Mouse (Mus musculus) neural tube, embryonic 13.5 days (tissue): Measurements from ENCODE around the gene Hnrnpul1. TPM values are rescaled to one million over a fixed set of nuclear protein-coding genes. Genes with fewer than 3 reads are reported as not detected.
A peak's percentile ranks its signal among the peaks of the same experiment; 100 is the strongest.

ENCODE experiments used
- ATAC-seq: fragments of 200-750 bp; cut with Nextera tagmentation; 2 replicates; pipeline ENCODE4 v1.8.0; 2017; ENCODE audit warnings: low read depth, mild to moderate bottlenecking, moderate TSS enrichment, moderate library complexity
- H3K27ac ChIP-seq: fragments of 300-500 bp; sonication (generic); replicated peaks from 2 replicates; pipeline ENCODE4 v1.5.1; 2015; ENCODE audit warnings: moderate library complexity, mild to moderate bottlenecking, inconsistent platforms
- H3K27me3 ChIP-seq: fragments of 300-500 bp; sonication (generic); 2 replicates; pipeline ENCODE4 v1.6.1; 2015; ENCODE audit warnings: mild to moderate bottlenecking, inconsistent platforms
- H3K36me3 ChIP-seq: fragments of 300-500 bp; sonication (generic); 2 replicates; pipeline ENCODE4 v1.6.1; 2015; ENCODE audit warnings: mild to moderate bottlenecking, inconsistent platforms
- H3K4me1 ChIP-seq: fragments of 300-500 bp; sonication (generic); replicated peaks from 2 replicates; pipeline ENCODE4 v1.6.1; 2015; ENCODE audit warnings: inconsistent platforms
- H3K4me2 ChIP-seq: fragments of 300-500 bp; sonication (generic); 2 replicates; pipeline ENCODE4 v1.6.1; 2015; ENCODE audit warnings: inconsistent platforms, mild to moderate bottlenecking, moderate library complexity
- H3K4me3 ChIP-seq: fragments of 300-500 bp; sonication (generic); 2 replicates; pipeline ENCODE4 v1.5.1; 2015; ENCODE audit warnings: mild to moderate bottlenecking, inconsistent platforms
- H3K9ac ChIP-seq: fragments of 300-500 bp; sonication (generic); 2 replicates; pipeline ENCODE4 v1.6.1; 2015; ENCODE audit warnings: moderate library complexity, mild to moderate bottlenecking, inconsistent platforms
- H3K9me3 ChIP-seq: fragments of 300-500 bp; sonication (generic); 2 replicates; pipeline ENCODE4 v1.6.1; 2016; ENCODE audit warnings: inconsistent platforms
- WGBS: fragments of 180-500 bp; shearing (Covaris S2); methylation state at CpG from one replicate; pipeline ENCODE4 v1.1.7; 2015; 5-methylcytosine and 5-hydroxymethylcytosine counted together
- polyA plus RNA-seq: library from polyadenylated mRNA; unstranded; fragments of >200 nt; fragmentation: Nextera tagmentation; extraction: Ambion mirVana; gene quantifications from 2 replicates; pipeline ENCODE4 v1.2.1, GENCODE M21; 2015

The Hnrnpul1 gene
- polyA plus RNA-seq, 1 experiment from 2014 or later = 45.1 TPM

- no peaks in the 10 kb centered on the region for H3K36me3 ChIP-seq
- ATAC-seq = peak; percentile 85
- peak within 1 kb of the TSS; percentile 44 for H3K4me3 ChIP-seq
- under 1% methylated on average over 27 of the region's 30 CpGs for WGBS
- peaks cover 19% of the 10 kb centered on the region for H3K4me1 ChIP-seq
- H3K9ac ChIP-seq = peak within 1 kb of the TSS; percentile 68
- H3K4me2 ChIP-seq = peak within 1 kb of the TSS; percentile 67
- H3K27ac ChIP-seq = no peak within 1 kb of the TSS; the same call in 1 of the 2 replicates
- no peaks in the 10 kb centered on the region; the same call in 1 of the 2 replicates for H3K27me3 ChIP-seq
- H3K9me3 ChIP-seq = no peaks in the 10 kb centered on the region
These were observed 33.9 kb upstream of the Hnrnpul1 start, which contains the start of gene Axl for GRCm38 (mm10) chr7:25788220-25789128. Axl (minus strand) TSS chr7:25788705.

DNA sequence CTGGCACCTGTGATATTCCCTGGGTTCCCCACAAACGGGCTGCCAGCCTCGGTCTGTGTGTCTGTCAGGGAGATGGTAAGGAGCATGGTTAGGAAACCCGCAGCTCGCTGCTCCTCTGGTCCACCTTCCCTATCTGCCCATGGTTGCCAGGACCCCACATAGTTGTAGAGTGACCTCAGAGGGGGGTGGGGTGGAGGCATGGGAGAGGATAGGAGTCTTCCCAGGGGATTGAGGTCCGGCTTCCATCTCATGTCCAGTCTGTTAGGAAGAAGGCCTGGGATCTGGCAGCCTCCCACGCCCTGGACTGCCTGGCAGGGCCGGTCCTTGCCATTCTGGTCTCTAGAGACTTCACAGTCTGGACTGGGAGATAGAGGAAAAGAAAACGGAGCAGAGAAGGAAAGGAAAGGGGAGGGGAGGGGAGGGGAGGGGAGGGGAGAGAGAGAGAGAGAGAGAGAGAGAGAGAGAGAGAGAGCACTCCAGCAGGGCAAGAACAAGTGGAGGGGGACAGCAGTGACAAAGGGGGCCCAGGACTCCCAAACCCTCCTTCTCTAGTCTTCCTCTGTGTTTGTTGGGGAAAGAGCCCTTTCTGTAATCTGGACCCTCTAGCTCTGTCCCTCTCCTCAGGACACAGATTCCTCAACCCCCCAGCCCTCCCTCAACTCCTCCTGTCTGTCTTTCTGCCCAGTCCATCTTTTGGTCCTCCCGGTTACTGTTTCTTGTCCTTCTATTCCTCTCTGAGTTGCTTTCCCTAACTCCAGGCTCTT, 33.1 kb upstream of the Hnrnpul1 start:
- peak overlapping the region; percentile 67 for H3K4me2 ChIP-seq
- 25% methylated on average over 9 of the region's 9 CpGs for WGBS
- ATAC-seq = peak; percentile 49
- peak overlapping the region; percentile 44 for H3K4me3 ChIP-seq
- H3K36me3 ChIP-seq = no peaks in the 10 kb centered on the region
- H3K27ac ChIP-seq = no peak overlapping the region
- peak overlapping the region; percentile 68 for H3K9ac ChIP-seq
- no peaks in the 10 kb centered on the region for H3K9me3 ChIP-seq
- peaks cover 19% of the 10 kb centered on the region for H3K4me1 ChIP-seq
- H3K27me3 ChIP-seq = no peaks in the 10 kb centered on the region; the same call in 1 of the 2 replicates

DNA sequence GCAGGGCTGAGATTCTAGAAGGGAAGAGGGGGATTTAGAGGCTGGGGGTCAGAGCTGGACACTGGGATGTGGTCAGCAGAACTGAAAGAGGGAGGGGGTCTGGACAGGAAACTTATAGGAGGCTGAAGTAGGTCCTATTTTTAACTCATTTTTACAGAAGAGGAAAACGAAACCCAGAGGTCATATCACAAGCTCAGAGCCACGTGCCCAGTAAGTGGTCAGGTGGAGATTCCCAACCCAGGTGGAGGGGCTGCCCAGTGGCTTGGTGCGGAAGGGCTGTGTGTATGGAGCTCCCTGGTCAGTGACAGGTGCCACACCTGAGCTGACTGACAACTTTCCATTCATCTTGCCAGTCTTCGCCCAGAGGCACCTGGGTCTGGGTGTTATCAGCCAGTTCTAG, 32.4 kb upstream of the Hnrnpul1 start:
- no peaks in the 10 kb centered on the region for H3K9me3 ChIP-seq
- ATAC-seq = no peak
- no peaks in the 10 kb centered on the region for H3K36me3 ChIP-seq
- peak overlapping the region; percentile 68 for H3K9ac ChIP-seq
- no peaks in the 10 kb centered on the region; the same call in 1 of the 2 replicates for H3K27me3 ChIP-seq
- H3K4me3 ChIP-seq = 0 out of 2 replicates have a peak overlapping the region, but pooled peaks have one; percentile 44
- no peak overlapping the region for H3K27ac ChIP-seq
- H3K4me1 ChIP-seq = peaks cover 22% of the 10 kb centered on the region
- 77% methylated on average over 4 of the region's 4 CpGs for WGBS
- peak overlapping the region; percentile 67 for H3K4me2 ChIP-seq

- 72% methylated on average over 4 of the region's 4 CpGs for WGBS
These were observed 31.2 kb upstream of the Hnrnpul1 start for GRCm38 (mm10) chr7:25785752-25786151.

GRCm38 (mm10) chr7:25784808-25785207, 30.3 kb upstream of the Hnrnpul1 start:
- H3K9ac ChIP-seq = no peak overlapping the region
- H3K4me3 ChIP-seq = no peak overlapping the region
- H3K27me3 ChIP-seq = no peaks in the 10 kb centered on the region; the same call in 1 of the 2 replicates
- 27% methylated on average over 1 of the region's 1 CpGs for WGBS
- H3K9me3 ChIP-seq = no peaks in the 10 kb centered on the region
- no peak overlapping the region for H3K27ac ChIP-seq
- no peak for ATAC-seq
- no peak overlapping the region for H3K4me2 ChIP-seq
- peaks cover 35% of the 10 kb centered on the region for H3K4me1 ChIP-seq
- H3K36me3 ChIP-seq = no peaks in the 10 kb centered on the region

More at GRCm38 (mm10) chr7:25785752-25786151, 31.2 kb upstream of the Hnrnpul1 start:
- Histone ChIP-seq H3K4me1 (peaks cover 34% of the 10 kb centered on the region), H3K36me3 (no peaks in the 10 kb centered on the region), H3K9me3 (no peaks in the 10 kb centered on the region), H3K4me3 (no peak overlapping the region), H3K27me3 (no peaks in the 10 kb centered on the region; the same call in 1 of the 2 replicates), H3K27ac (no peak overlapping the region), H3K9ac (no peak overlapping the region), H3K4me2 (no peak overlapping the region)
- no peak for ATAC-seq

DNA sequence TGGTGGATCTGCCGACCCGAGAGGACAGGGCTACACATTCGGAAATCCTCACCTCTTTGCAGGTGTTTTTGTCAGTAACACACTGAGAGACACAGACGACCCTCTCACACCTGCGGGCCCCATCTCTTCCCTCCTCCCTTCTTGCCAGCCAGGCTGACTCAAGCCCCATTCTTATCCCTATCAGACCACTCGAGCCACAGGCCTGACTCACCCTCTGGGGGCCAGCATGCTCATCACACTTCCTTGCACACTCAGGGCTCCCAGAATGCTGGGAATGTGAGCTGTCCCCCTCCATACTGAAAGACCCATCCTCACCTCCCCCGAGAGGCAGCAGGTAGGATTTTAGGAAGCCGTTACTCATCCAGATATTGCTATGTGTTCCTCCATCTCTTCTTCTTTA, 29.2 kb upstream of the Hnrnpul1 start:
- H3K27ac ChIP-seq = no peak overlapping the region
- no peak overlapping the region for H3K4me3 ChIP-seq
- 71% methylated on average over 8 of the region's 8 CpGs for WGBS
- H3K9me3 ChIP-seq = no peaks in the 10 kb centered on the region
- H3K4me1 ChIP-seq = peaks cover 33% of the 10 kb centered on the region
- H3K4me2 ChIP-seq = no peak overlapping the region
- H3K9ac ChIP-seq = no peak overlapping the region
- no peaks in the 10 kb centered on the region for H3K36me3 ChIP-seq
- H3K27me3 ChIP-seq = no peaks in the 10 kb centered on the region; the same call in 1 of the 2 replicates
- ATAC-seq = no peak

DNA sequence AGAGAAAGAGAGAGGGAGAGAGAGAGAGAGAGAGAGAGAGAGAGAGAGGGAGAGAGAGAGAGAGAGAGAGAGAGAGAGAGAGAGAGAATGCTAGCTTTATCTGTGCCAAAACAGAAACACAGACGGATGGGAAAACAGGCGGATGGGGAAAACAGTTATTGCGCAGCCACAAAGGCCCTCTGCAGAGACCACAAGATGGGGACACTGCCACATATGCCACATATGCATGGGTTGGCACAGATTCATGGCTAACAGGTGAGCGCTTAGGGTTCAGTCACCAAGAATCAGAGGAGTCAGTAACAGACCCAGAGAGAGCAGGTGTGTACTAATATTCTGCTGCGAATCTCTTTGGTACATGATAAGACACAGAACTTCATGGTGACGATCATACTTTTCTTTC, 28.2 kb upstream of the Hnrnpul1 start:
- Histone ChIP-seq H3K4me2 (no peak overlapping the region), H3K4me1 (peaks cover 23% of the 10 kb centered on the region), H3K9me3 (no peaks in the 10 kb centered on the region), H3K27ac (no peak overlapping the region), H3K4me3 (no peak overlapping the region), H3K9ac (no peak overlapping the region), H3K27me3 (no peaks in the 10 kb centered on the region; the same call in 1 of the 2 replicates), H3K36me3 (no peaks in the 10 kb centered on the region)
- 83% methylated on average over 6 of the region's 6 CpGs for WGBS
- no peak for ATAC-seq

- Histone ChIP-seq H3K36me3 (no peaks in the 10 kb centered on the region), H3K27me3 (no peaks in the 10 kb centered on the region), H3K9me3 (no peaks in the 10 kb centered on the region), H3K4me3 (peak overlapping the region; percentile 35), H3K4me2 (peak overlapping the region; percentile 69), H3K4me1 (peaks cover 17% of the 10 kb centered on the region), H3K9ac (peak overlapping the region; percentile 68), H3K27ac (no peak overlapping the region)
- WGBS = 46% methylated on average over 11 of the region's 11 CpGs
- peak; percentile 29 for ATAC-seq
These were observed 27.5 kb upstream of the Hnrnpul1 start for GRCm38 (mm10) chr7:25781937-25782610.

GRCm38 (mm10) chr7:25781321-25781936, 26.9 kb upstream of the Hnrnpul1 start:
- Histone ChIP-seq H3K4me1 (peaks cover 16% of the 10 kb centered on the region), H3K9ac (peak overlapping the region; percentile 68), H3K4me2 (peak overlapping the region; percentile 69), H3K4me3 (peak overlapping the region; percentile 35), H3K9me3 (no peaks in the 10 kb centered on the region), H3K27me3 (no peaks in the 10 kb centered on the region), H3K27ac (peak overlapping the region; percentile 52; the same call in 1 of the 2 replicates), H3K36me3 (no peaks in the 10 kb centered on the region)
- ATAC-seq = peak; percentile 65
- 17% methylated on average over 32 of the region's 33 CpGs for WGBS

GRCm38 (mm10) chr7:25780753-25781152, 26.2 kb upstream of the Hnrnpul1 start:
- WGBS = 49% methylated on average over 4 of the region's 4 CpGs
- peak overlapping the region; percentile 69; the same call in 1 of the 2 replicates for H3K4me2 ChIP-seq
- no peak overlapping the region for H3K27ac ChIP-seq

GRCm38 (mm10) chr7:25780021-25780420, 25.5 kb upstream of the Hnrnpul1 start:
- H3K4me3 ChIP-seq = no peak overlapping the region
- peaks cover 16% of the 10 kb centered on the region for H3K4me1 ChIP-seq
- ATAC-seq = no peak
- 86% methylated on average over 5 of the region's 5 CpGs for WGBS
- no peaks in the 10 kb centered on the region for H3K9me3 ChIP-seq
- no peaks in the 10 kb centered on the region for H3K27me3 ChIP-seq
- H3K4me2 ChIP-seq = no peak overlapping the region
- no peaks in the 10 kb centered on the region for H3K36me3 ChIP-seq
- no peak overlapping the region for H3K27ac ChIP-seq
- H3K9ac ChIP-seq = no peak overlapping the region

More at GRCm38 (mm10) chr7:25780753-25781152, 26.2 kb upstream of the Hnrnpul1 start:
- no peak for ATAC-seq
- no peaks in the 10 kb centered on the region for H3K27me3 ChIP-seq
- H3K4me3 ChIP-seq = no peak overlapping the region
- no peaks in the 10 kb centered on the region for H3K9me3 ChIP-seq
- H3K36me3 ChIP-seq = no peaks in the 10 kb centered on the region
- peaks cover 16% of the 10 kb centered on the region for H3K4me1 ChIP-seq
- H3K9ac ChIP-seq = 0 out of 2 replicates have a peak overlapping the region, but pooled peaks have one; percentile 68
